Mouse (Mus musculus): ENCODE measurements around the gene Slc24a1.

GRCm38 (mm10) chr9:64913973-64914372 is 37.4 kb downstream of the Slc24a1 start:
- TF ChIP-seq CTCF (IDR thresholded peaks at IDR 0.05; ENCODE audit: control insufficient read depth, insufficient read depth, insufficient read length) = no peak
- no peak for TF ChIP-seq MYOG (IDR thresholded peaks at IDR 0.05; ENCODE audit: control insufficient read depth, extremely low read depth, insufficient read length)
- TF ChIP-seq USF1 (IDR thresholded peaks at IDR 0.05; ENCODE audit: low read depth) = no peak
- TF ChIP-seq MAX (IDR thresholded peaks at IDR 0.05) = no peak
- no peak for TF ChIP-seq CEBPB (IDR thresholded peaks at IDR 0.05; ENCODE audit: low read depth)

Measured in C2C12 (cell line).